Mouse (Mus musculus): Measurements from ENCODE around the gene Tbx21. TPM values are rescaled to one million over a fixed set of nuclear protein-coding genes. Genes with fewer than 3 reads are reported as not detected.

Tbx21 gene
- under 1 TPM; 0.17 to 0.32 TPM for total RNA-seq (2021)

DNA sequence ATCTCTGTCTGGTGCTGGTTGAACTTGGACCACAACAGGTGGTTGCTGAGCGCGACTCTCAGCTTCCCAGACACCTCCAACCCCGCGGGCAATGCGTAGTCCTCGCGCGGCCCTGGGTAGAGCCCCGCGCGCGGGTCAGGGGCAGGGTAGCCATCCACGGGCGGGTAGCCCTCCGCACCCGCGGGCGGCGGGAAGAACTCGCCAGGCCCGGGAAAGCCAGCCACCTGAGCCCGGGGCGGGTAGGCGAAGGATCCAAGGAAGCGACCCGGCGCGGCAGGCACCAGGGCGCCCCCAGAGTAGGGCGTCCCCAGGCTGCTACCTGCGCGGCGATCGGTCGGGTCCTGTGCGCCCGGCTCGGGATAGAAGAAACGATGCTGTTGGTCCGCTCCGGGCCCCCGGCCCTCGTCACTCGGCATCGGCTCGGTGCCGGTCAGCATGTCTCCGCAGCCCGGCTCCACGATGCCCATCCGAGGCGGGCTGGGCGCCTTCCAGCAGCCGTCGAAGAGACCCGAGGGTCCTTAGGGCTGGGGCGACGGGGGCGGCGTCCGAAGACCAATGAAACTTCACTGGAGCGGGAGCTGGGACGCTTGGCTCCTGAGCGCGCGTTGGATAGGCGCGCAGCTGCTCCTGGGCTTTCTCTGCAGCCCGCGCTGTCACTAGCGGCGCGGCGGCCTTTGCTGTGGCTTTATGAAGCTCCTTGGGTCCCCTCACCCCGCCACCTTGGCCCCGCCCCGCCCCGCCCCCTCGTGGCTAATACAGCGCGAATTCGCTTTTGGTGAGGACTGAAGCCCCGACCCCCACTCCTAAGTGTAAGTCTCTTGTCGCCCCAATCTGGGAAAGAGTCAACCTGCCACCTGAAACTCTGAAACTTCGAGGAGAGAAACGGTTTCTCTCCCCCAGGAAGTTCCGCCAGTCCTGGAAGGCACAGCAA is at the start of gene Tbx21:
TSS of gene Tbx21 (minus strand) at position 661 of the 931 bp plus-strand sequence.
- DNase-seq (ENCODE audit: low spot score in 2 of 2), result no peak
- intact Hi-C loops (cut with DNase I), result no loop called here

DNA sequence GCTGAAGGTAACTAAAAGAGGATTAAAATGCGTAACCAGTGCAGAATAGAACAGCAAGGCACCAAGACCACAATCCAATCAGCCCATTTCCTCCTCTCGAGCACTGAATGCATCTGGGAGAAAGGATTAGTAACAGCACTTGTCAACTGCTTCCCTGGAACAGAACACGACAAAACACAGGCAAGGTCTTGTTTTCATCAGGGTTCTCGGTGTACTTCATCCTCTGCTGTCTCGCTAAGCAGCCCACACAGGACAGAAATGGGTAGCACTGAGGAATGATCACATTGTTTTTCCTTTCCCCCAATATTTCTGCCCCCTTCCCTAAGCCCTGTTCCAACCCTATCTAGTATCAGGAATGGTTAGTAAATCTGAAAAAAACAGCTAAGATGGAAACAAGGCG is 45.2 kb upstream of the Tbx21 start:
- intact Hi-C loops (cut with DNase I), result no loop called here
- no peak for DNase-seq (ENCODE audit: low spot score in 2 of 2)

GRCm38 (mm10) chr11:97156999-97157398 is 41.9 kb upstream of the Tbx21 start:
- intact Hi-C loops (cut with DNase I), result no loop called here
- no peak for DNase-seq (ENCODE audit: low spot score in 2 of 2)

GRCm38 (mm10) chr11:97152662-97153287 is 37.6 kb upstream of the Tbx21 start:
- no peak for DNase-seq (ENCODE audit: low spot score in 2 of 2)
- intact Hi-C loops (cut with DNase I), result no loop called here

GRCm38 (mm10) chr11:97152023-97152426 is 36.9 kb upstream of the Tbx21 start:
- no peak for DNase-seq (ENCODE audit: low spot score in 2 of 2)
- intact Hi-C loops (cut with DNase I), result no loop called here

DNA sequence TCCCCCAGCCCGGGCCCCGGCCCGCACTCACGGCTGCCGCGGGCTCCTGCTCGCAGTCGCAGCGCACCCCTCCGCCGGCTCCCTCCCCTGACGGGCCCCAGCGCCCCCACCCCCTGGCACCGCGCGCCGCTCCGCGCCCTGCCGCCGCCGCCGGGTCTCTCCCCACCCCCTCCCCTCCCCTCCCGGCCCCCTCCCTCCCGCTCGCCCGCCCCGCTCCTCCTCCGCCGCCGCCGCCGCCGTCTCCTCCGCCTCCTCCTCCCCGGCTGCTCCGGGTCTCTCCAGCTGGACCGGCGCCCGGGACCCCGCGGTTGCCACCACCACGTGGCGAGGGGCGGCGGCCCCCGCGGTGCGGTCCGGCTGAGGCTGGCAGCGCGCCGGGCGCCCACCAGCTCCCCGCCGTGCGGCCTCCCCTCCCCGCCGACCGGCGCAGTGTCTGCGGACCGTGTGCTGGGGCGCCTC is 36.2 kb upstream of the Tbx21 start, which contains the start of gene Tbkbp1:
TSS of gene Tbkbp1 (minus strand) at position 153 of the 459 bp plus-strand sequence.
- intact Hi-C loops (cut with DNase I), result no loop called here
- DNase-seq (ENCODE audit: low spot score in 2 of 2), result peak in 1 of 2 experiments; percentile 57

DNA sequence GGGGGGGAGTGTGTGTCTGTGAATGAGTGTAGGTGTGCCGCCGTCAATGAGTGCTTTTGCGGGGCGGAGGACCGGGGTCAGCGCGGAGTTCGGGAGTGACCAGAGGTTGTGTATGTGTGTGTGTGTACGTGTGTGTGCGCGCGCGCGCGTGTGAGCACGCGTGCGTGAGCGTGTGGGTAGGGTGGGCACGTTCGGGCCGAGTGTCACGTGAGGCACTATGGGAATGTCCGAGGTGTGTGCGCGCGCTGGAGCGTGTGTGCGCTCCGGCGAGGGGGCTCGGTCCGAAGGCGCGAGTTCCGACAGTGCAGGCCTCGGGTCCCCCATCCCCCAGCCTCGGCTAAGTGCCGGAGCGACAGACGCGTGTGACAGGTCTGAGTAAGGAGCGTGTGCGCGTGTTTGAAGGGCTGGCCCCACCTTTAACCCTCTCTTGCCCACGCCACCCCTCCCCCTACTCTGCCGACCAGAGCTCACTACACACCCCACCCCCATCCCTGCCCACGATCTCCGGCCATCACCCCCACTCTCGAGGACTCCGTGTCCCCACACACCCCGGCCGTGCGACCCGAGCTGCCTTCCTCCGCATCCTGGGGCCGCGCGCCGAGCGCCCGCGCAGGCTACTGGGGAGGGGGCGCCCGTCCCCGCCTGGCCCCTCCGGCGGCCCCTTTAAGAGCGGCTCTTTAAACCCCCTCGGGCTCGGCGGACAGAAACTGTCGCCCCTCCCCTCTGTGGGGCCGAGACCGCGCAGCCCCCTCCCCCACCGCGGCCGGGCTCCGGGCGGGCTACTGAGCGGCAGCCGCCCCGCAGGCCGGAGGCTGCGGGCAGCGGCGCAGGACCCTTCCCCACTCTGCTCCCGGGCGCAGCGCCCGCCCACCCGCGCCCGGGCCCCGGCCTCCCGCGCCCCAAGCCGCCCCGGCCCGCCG is 35.5 kb upstream of the Tbx21 start:
- DNase-seq (ENCODE audit: low spot score in 2 of 2), result peak; percentile 53 to 67
- intact Hi-C loops (cut with DNase I), result no loop called here

DNA sequence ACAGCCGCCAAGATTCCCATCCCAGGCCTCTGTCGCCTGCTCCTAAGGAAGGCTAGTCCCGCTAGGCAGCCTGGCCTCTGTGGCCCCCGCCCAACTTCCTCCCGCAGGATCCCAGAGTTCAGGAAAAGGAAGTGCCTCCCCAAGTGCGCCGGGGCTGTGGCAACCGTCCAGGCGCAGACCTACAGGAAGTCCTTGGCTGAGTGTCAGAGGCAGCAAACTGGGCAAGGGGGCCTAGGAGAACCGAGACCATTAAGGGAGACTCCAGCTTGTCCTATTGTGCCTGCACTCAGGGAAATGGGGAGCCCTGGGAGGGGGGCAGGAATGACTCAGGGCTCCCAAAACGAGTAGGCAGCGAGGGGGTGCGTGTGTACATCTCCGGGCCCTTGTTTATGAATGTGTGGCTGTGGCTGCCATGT is 34.9 kb upstream of the Tbx21 start:
- peak; percentile 52 to 59 for DNase-seq (ENCODE audit: low spot score in 2 of 2)

GRCm38 (mm10) chr11:97149026-97149425 is 33.9 kb upstream of the Tbx21 start:
- DNase-seq (ENCODE audit: low spot score in 2 of 2), result no peak
- intact Hi-C loops (cut with DNase I), result loop anchor here (5.0 to 10.0 kb wide), 2 partner anchors 77 to 164 kb away; partner anchors contain the start of gene Sp2

More for the DNA sequence above, 34.9 kb upstream of the Tbx21 start:
- intact Hi-C loops (cut with DNase I), result loop anchor here (5.0 to 10.0 kb wide), 2 partner anchors 78 to 165 kb away; partner anchors contain the start of gene Sp2

DNA sequence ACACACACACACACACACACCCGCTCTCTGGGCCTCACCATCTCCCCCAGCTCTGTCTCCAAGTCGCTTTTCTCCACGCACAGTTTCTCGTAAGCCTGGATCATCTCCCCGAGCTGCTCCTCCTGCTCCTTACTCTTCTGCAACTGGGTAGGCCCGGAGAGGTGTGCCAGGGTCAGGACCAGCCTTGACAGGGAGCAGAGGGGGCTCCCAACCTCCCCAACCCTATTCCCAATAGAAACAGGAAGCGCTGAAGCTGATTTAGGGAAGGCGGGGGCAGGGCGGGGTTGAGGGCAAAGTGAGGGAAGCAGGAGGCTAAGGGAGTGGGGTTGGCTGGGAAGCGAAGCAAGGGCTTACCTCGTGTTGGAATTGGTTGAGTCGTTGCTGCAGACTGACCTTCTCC is 33.5 kb upstream of the Tbx21 start:
- intact Hi-C loops (cut with DNase I), result loop anchor here (5.0 to 10.0 kb wide), 2 partner anchors 76 to 164 kb away; partner anchors contain the start of gene Sp2
- DNase-seq (ENCODE audit: low spot score in 2 of 2), result no peak

DNA sequence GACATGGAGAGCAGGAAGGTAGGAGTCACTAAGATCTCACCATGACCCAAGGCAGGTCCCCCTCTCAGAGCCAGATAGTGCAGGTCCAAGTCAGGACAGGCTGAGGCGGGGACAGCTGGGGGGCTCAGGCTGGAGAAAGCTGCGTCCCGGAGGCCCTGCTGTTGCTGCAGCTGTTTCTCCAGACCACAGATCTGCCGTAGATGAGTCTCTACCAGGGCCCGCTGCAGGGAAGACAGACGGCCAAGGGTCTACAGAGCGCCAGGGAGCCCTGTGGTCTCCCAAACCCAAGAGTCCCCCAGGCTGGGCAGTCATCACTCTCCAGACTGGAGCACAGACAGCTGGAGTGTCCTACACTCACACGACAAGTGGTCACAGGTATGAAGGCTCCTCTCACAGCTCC is 32.2 kb upstream of the Tbx21 start:
- intact Hi-C loops (cut with DNase I), result loop anchor here (5.0 to 10.0 kb wide), 2 partner anchors 75 to 163 kb away; partner anchors contain the start of gene Sp2
- no peak for DNase-seq (ENCODE audit: low spot score in 2 of 2)

DNA sequence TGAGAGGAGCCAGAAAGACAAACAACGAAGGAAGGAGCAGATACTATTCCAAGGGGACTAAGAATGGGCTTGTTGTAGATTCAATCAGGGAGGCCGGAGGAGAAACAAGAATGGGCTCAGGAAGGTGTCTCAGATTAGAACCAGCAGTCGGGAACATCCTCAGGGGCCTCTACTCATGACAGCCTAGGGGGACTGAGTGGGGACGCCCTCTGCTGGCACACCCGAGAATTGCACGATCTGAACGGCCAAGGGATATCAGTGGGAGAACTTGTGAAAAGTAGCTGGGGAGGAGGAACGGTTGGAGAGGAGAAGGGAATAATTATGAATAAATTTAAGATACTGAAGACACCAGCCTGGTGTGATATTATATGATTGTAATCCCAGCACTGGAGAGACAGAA is 31.6 kb upstream of the Tbx21 start:
- DNase-seq (ENCODE audit: low spot score in 2 of 2), result peak; percentile 78
- intact Hi-C loops (cut with DNase I), result loop anchor here (1.0 to 10.0 kb wide), 3 partner anchors 45 to 162 kb away; partner anchors contain the start of gene Sp2

GRCm38 (mm10) chr11:97145951-97146350 is 30.8 kb upstream of the Tbx21 start:
- intact Hi-C loops (cut with DNase I), result loop anchor here (1.0 to 10.0 kb wide), 3 partner anchors 45 to 161 kb away; partner anchors contain the start of gene Sp2
- no peak for DNase-seq (ENCODE audit: low spot score in 2 of 2)

GRCm38 (mm10) chr11:97145320-97145719 is 30.2 kb upstream of the Tbx21 start:
- DNase-seq (ENCODE audit: low spot score in 2 of 2), result no peak
- intact Hi-C loops (cut with DNase I), result loop anchor here (5.0 to 10.0 kb wide), 2 partner anchors 73 to 161 kb away; partner anchors contain the start of gene Sp2

DNA sequence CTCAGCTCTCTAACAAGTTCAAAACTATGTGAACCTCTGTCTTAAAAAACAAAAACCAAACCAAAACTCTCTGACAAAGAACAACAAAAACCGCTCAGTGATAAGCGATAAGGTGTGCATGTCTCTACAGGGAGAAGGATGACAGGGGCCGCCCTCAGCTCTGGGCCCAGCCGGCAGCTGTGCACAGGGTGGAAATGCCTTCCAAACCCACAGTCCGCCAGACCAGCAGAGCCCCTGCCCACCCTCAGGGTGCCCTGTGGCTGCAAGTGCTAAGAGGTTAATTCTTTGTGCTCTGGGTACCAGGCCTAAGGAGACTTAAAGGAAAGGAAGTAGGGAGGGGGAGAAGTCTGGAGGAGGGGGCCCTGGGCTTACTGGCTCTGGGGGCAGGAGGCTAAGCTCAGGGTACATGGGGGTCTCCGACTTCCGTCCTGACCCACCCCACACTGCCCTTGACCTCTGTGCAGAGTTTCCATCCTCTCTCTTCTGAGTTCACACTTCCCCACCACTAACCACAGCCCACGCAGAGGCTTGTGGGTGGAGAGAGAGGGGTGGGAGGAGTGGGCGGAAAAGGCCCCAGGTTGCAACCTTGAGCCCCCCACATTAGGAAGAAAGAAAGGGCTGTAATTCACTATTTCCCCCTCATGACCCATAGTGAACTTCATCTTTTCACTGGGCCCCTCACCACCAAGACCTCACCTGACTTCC is 28.2 kb upstream of the Tbx21 start:
- intact Hi-C loops (cut with DNase I), result loop anchor here (10.0 kb wide), 1 partner anchor 159 kb away; the partner anchor contains the start of gene Sp2
- DNase-seq (ENCODE audit: low spot score in 2 of 2), result no peak

DNA sequence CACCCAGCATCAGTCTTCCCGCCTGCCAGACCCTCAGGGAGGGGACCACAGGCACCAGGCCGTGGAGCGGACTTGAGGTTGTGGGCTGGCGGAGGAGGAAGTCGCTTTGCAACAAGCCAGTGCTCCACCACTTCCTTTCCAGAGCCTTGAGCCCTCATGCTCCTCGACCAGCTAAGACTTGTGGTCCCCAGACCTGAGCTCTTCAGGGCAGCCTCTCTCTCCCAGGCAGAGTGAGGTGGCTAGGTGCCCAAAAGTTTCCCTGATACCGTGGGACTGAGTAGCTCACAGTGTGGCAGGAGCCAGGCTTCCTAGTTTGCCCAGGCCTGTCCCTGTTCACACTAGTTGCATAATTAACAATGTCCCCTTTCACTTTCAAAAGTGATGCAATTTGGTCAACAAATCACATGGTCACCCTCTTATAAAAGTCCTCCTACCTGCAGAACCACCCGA is 27.1 kb upstream of the Tbx21 start:
- no peak for DNase-seq (ENCODE audit: low spot score in 2 of 2)
- intact Hi-C loops (cut with DNase I), result loop anchor here (10.0 kb wide), 1 partner anchor 157 kb away; the partner anchor contains the start of gene Sp2

DNA sequence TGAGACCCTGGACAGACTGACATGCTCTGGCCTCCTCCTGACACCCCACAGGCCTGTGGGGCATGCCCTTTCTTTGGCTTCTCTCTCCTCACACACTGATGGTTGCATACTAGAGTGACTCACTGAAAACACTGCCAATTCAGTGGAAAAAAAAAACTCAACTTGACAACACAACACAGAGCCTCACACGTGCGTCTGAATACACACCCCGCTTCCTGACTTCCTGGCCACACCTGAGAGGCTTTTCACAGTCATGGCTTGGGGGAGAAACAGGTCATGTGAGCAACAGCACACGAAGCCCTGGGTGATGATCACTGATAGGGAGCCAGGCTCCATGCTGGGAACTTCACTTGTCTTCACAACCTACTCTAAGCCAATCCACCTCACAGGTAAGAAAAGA is 25.7 kb upstream of the Tbx21 start:
- intact Hi-C loops (cut with DNase I), result loop anchor here (10.0 kb wide), 1 partner anchor 156 kb away; the partner anchor contains the start of gene Sp2
- no peak for DNase-seq (ENCODE audit: low spot score in 2 of 2)

- no peak for DNase-seq (ENCODE audit: low spot score in 2 of 2)
- intact Hi-C loops (cut with DNase I), result no loop called here
Observed at GRCm38 (mm10) chr11:97139256-97139655, 24.1 kb upstream of the Tbx21 start.
